ENCODE assay signal across 7 mouse cellular contexts in genomic region chr19:47937443-47938406, GRCm38 (mm10). TPM values are rescaled to one million over a fixed set of nuclear protein-coding genes. Genes with fewer than 3 reads are reported as not detected.
DNase-seq lines count a peak whose midpoint lies in the region; ATAC-seq lines count a peak whose summit lies in the region.

Gene Cfap58 (plus strand): TSS chr19:47937675.

- peak within 1 kb of the TSS; percentile 44 for H3K4me3 ChIP-seq in embryonic facial prominence, embryonic 13.5 days

- peak within 1 kb of the TSS; percentile 79 for H3K4me2 ChIP-seq in embryonic facial prominence, embryonic 13.5 days

- H3K36me3 ChIP-seq in embryonic facial prominence, embryonic 13.5 days, result no peaks in the 10 kb centered on the region

- H3K9ac ChIP-seq in embryonic facial prominence, embryonic 13.5 days, result peak within 1 kb of the TSS; percentile 61

- peak; percentile 64 for ATAC-seq in embryonic facial prominence, embryonic 13.5 days (ENCODE audit: insufficient number of reproducible peaks, insufficient read depth, low FRiP score, low TSS enrichment, low read depth)

- no peak within 1 kb of the TSS for H3K27ac ChIP-seq in embryonic facial prominence, embryonic 13.5 days

- peak; percentile 42 to 60 for DNase-seq in CD8-positive naive resting alpha-beta T cell, adult 2 months (ENCODE audit: low read depth in 2 of 2, low spot score in 2 of 2)
- DNase-seq in NIH3T3 (ENCODE audit: low read depth), result peak; percentile 53
- peak; percentile 66 for DNase-seq in heart, postnatal 4 days
- DNase-seq in left cerebral cortex, postnatal 4 days, result peak; percentile 83
- DNase-seq in mesoderm, embryonic 11.5 days (ENCODE audit: low read depth, low spot score), result peak; percentile 86
- DNase-seq in right cerebral cortex, postnatal 4 days, result peak; percentile 66

- H3K4me1 ChIP-seq in embryonic facial prominence, embryonic 13.5 days, result peaks cover 10% of the 10 kb centered on the region

- intact Hi-C loops in left cerebral cortex, postnatal 4 days (cut with DNase I), result no loop called here

- H3K9me3 ChIP-seq in embryonic facial prominence, embryonic 13.5 days, result no peaks in the 10 kb centered on the region

- H3K27me3 ChIP-seq in embryonic facial prominence, embryonic 13.5 days, result peaks cover 25% of the 10 kb centered on the region

- WGBS in embryonic facial prominence, embryonic 13.5 days, result 6% methylated on average over 41 of the region's 41 CpGs

RNA-seq across cellular contexts. Expression of gene Cfap58, which starts in this region (rescaled TPM):
- polyA plus RNA-seq in embryonic facial prominence, embryonic 13.5 days (2015; fragmentation: Nextera tagmentation; extraction: Ambion mirVana), result 0.17 and 0.39 TPM in 2 replicates
- total RNA-seq in heart, postnatal 4 days (2021), result 1 to 10 TPM; 2.2 to 2.3 TPM
- total RNA-seq in left cerebral cortex, postnatal 4 days (2021), result under 1 TPM; 0.36 to 0.77 TPM

Comparison
In these comparisons a context has a peak if more than half of its experiments do, and no peak if none do; other contexts are left out.
1. Peak in ATAC-seq, H3K4me3 ChIP-seq, H3K9ac ChIP-seq and H3K4me2 ChIP-seq in embryonic facial prominence, embryonic 13.5 days; RNA of the gene not detected or under 1 TPM.
2. Peak in DNase-seq in left cerebral cortex, postnatal 4 days; RNA of the gene not detected or under 1 TPM.